Mouse (Mus musculus) bone marrow macrophage, adult 2 months (primary cell): Measurements from ENCODE around the gene Ssh2.

ENCODE experiments used
- CTCF ChIP-seq: IDR thresholded peaks from 2 replicates; pipeline ENCODE4 v1.5.1; 2012; ENCODE audit warnings: low read depth, mild to moderate bottlenecking, low read length, moderate library complexity
- POLR2A ChIP-seq: IDR thresholded peaks from 2 replicates; pipeline ENCODE4 v1.6.1; 2012; ENCODE audit warnings: mild to moderate bottlenecking, low read depth, low read length, borderline replicate concordance

- TF ChIP-seq CTCF (no peak), POLR2A (no peak)
These were observed 250.5 kb downstream of the Ssh2 start for GRCm38 (mm10) chr11:77466544-77466943.
